In genomic region chr5:106860415-106860814, GRCm38 (mm10) we compare ENCODE assay signal across 7 mouse cellular contexts.
DNase-seq lines count a peak whose midpoint lies in the region; ATAC-seq lines count a peak whose summit lies in the region.

No protein-coding gene starts in this region.

- intact Hi-C loops in heart, postnatal 36 days (cut with DNase I) = loop anchor here (1.0 to 10.0 kb wide), 5 partner anchors 104 to 750 kb away; partner anchors contain the start of gene Cdc7

- ATAC-seq in activated CD4-positive, CD25-positive, alpha-beta regulatory T cell, adult 4 months = peak; percentile 75

- peak; percentile 41 for DNase-seq in ES-CJ7 (ENCODE audit: low read depth, low spot score)
- peak; percentile 78 for DNase-seq in embryo, embryonic 10 days (ENCODE audit: low spot score)
- DNase-seq in heart, postnatal 36 days = peak; percentile 56 to 69
- peak; percentile 30 to 66 for DNase-seq in layer of hippocampus, postnatal 14 days (ENCODE audit: low spot score in 2 of 2)
- DNase-seq in lung, postnatal 25 days (ENCODE audit: low spot score) = peak; percentile 44
- DNase-seq in right cerebral cortex, adult 2 months (ENCODE audit: low spot score in 2 of 2) = peak; percentile 76 to 78

Comparison
In these comparisons a context has a peak if more than half of its experiments do, and no peak if none do; other contexts are left out.
1. Peak in every context shown above with its lines: DNase-seq and ATAC-seq.